Mouse (Mus musculus) limb, embryonic 14.5 days (tissue): ENCODE data around the gene Teddm2. TPM values are rescaled to one million over a fixed set of nuclear protein-coding genes. Genes with fewer than 3 reads are reported as not detected.

ENCODE experiments used
- ATAC-seq: fragments of 200-750 bp; cut with Nextera tagmentation; 2 replicates; pipeline ENCODE4 v1.8.0; 2017; ENCODE audit warnings: low read depth, moderate number of reproducible peaks, moderate TSS enrichment; ENCODE audit not compliant: low FRiP score
- DNase-seq: peaks from one replicate; pipeline ENCODE4 v3.0.0-alpha.2; 2015; ENCODE audit warnings: low spot score
- H3K27ac ChIP-seq: fragments of 300-500 bp; sonication (generic); replicated peaks from 2 replicates; pipeline ENCODE4 v1.5.1; 2014; ENCODE audit warnings: low read depth, mild to moderate bottlenecking, low read length, moderate library complexity, mixed read lengths
- H3K27me3 ChIP-seq: fragments of 300-500 bp; sonication (generic); 2 replicates; pipeline ENCODE4 v1.6.1; 2014; ENCODE audit warnings: low read length, mixed read lengths; ENCODE audit not compliant: control insufficient read depth, insufficient read depth
- H3K36me3 ChIP-seq: fragments of 300-500 bp; sonication (generic); 2 replicates; pipeline ENCODE4 v1.6.1; 2014; ENCODE audit warnings: mild to moderate bottlenecking, low read length, moderate library complexity, mixed read lengths; ENCODE audit not compliant: control insufficient read depth, insufficient read depth
- H3K4me1 ChIP-seq: fragments of 300-500 bp; sonication (generic); 2 replicates; pipeline ENCODE4 v1.6.1; 2014; ENCODE audit warnings: antibody characterized with exemption, low read length, mixed read lengths; ENCODE audit not compliant: control insufficient read depth, insufficient read depth
- H3K4me2 ChIP-seq: fragments of 300-500 bp; sonication (generic); replicated peaks from 2 replicates; pipeline ENCODE4 v1.6.1; 2014; ENCODE audit warnings: low read depth, mild to moderate bottlenecking, low read length, moderate library complexity; ENCODE audit not compliant: severe bottlenecking
- H3K4me3 ChIP-seq: fragments of 300-500 bp; sonication (generic); replicated peaks from 2 replicates; pipeline ENCODE4 v1.5.1; 2014; ENCODE audit warnings: low read length
- H3K9ac ChIP-seq: fragments of 300-500 bp; sonication (generic); 2 replicates; pipeline ENCODE4 v1.6.1; 2014; ENCODE audit warnings: mild to moderate bottlenecking, low read depth, low read length, moderate library complexity; ENCODE audit not compliant: severe bottlenecking
- H3K9me3 ChIP-seq: fragments of 300-500 bp; sonication (generic); 2 replicates; pipeline ENCODE4 v1.6.1; 2016; ENCODE audit warnings: low read length; ENCODE audit not compliant: control insufficient read depth
- POLR2A ChIP-seq: fragments of 200-500 bp; IDR thresholded peaks from 2 replicates; pipeline ENCODE4 v1.8.0; 2012; ENCODE audit warnings: inconsistent platforms, mild to moderate bottlenecking, moderate library complexity, borderline replicate concordance; ENCODE audit not compliant: insufficient read depth, insufficient read length; ENCODE audit errors: extremely low read depth
- WGBS: fragments of 180-500 bp; shearing (Covaris S2); extraction: QIAGEN DNeasy Blood & Tissue Kit; methylation state at CpG from one replicate; pipeline ENCODE4 v1.1.7; 2014; 5-methylcytosine and 5-hydroxymethylcytosine counted together
- polyA plus RNA-seq, 2 experiments: library from polyadenylated mRNA; depleted of rRNA in 1 of 2; stranded (reverse) in 1 of 2; unstranded in 1 of 2; fragments of >200 nt; fragmentation: Nextera tagmentation in 1 of 2; extraction: Ambion mirVana in 1 of 2; gene quantifications; 2 replicates each; pipeline versions ENCODE4 v1.2.1 to v1.2.3; 2012 to 2014

Gene Teddm2
- polyA plus RNA-seq, 2 experiments = 0.54 to 0.58 TPM

DNA sequence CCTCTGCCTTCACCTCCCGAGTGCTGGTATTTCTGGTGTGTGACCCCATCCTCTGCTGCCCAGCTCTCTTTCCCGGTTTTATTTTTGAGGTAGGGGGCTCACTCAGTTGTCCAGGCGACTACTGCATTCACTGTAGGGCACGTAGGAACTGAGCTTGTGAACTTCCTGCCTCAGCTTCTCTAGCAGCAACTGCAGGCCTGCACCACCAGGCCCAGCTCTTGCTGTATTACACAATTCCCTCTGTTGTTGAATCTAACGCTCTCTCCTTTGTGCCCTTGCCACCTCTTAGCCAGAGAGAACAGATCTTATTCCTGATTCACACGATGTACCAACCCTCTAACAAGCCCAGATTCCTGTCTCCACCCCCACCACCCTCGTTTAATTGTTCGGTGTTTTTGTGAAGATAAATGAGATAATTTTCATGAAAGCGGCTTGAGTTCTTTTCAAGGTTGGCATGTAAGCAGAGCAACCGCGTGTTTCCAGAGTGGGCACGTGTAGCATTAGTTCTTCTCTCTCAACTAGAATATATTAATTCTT, 35.9 kb upstream of the Teddm2 start:
- no peaks in the 10 kb centered on the region for H3K36me3 ChIP-seq
- H3K27me3 ChIP-seq = no peaks in the 10 kb centered on the region
- H3K27ac ChIP-seq = no peak overlapping the region
- no peak for TF ChIP-seq POLR2A
- no peak overlapping the region for H3K4me2 ChIP-seq
- no peak overlapping the region for H3K9ac ChIP-seq
- H3K4me3 ChIP-seq = no peak overlapping the region
- no peaks in the 10 kb centered on the region for H3K9me3 ChIP-seq
- 80% methylated on average over 12 of the region's 12 CpGs for WGBS
- ATAC-seq (no peak), DNase-seq (no peak)
- H3K4me1 ChIP-seq = no peaks in the 10 kb centered on the region

GRCm38 (mm10) chr1:153933772-153934171, 33.7 kb upstream of the Teddm2 start:
- H3K27ac ChIP-seq = no peak overlapping the region
- 60% methylated on average over 1 of the region's 1 CpGs for WGBS
- ATAC-seq (no peak), DNase-seq (peak; percentile 10)
- no peak for TF ChIP-seq POLR2A
- no peak overlapping the region for H3K4me3 ChIP-seq
- H3K9me3 ChIP-seq = no peaks in the 10 kb centered on the region
- no peaks in the 10 kb centered on the region for H3K27me3 ChIP-seq
- no peaks in the 10 kb centered on the region for H3K36me3 ChIP-seq
- H3K4me2 ChIP-seq = no peak overlapping the region
- no peaks in the 10 kb centered on the region for H3K4me1 ChIP-seq
- no peak overlapping the region for H3K9ac ChIP-seq

DNA sequence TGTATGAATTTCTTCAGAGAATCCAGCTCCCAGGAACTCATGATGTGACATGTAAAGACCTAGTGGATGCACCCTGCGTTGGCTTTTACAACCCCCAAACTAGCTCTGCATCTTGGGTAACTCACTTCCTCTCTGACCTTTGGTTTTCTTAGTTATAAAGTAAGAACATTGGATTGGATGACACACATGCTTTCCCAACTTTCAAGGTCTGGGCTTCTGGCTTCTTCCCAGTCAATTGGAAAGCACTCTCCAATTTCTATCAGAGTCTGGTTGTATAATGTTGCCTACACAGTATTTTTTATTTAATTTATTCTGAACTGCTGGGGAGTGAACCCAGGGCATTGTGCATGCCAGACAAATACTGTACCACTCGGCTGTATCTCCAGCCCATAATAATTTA, 30.4 kb upstream of the Teddm2 start:
- H3K4me1 ChIP-seq = no peaks in the 10 kb centered on the region
- H3K27ac ChIP-seq = no peak overlapping the region
- H3K27me3 ChIP-seq = no peaks in the 10 kb centered on the region
- ATAC-seq (no peak), DNase-seq (no peak)
- TF ChIP-seq POLR2A = no peak
- no peak overlapping the region for H3K4me3 ChIP-seq
- no peak overlapping the region for H3K9ac ChIP-seq
- 87% methylated on average over 2 of the region's 2 CpGs for WGBS
- no peak overlapping the region for H3K4me2 ChIP-seq
- H3K36me3 ChIP-seq = no peaks in the 10 kb centered on the region
- no peaks in the 10 kb centered on the region for H3K9me3 ChIP-seq

GRCm38 (mm10) chr1:153924395-153925385, 24.7 kb upstream of the Teddm2 start:
- H3K27ac ChIP-seq = no peak overlapping the region
- no peak for TF ChIP-seq POLR2A
- no peaks in the 10 kb centered on the region for H3K27me3 ChIP-seq
- no peak overlapping the region for H3K4me3 ChIP-seq
- no peaks in the 10 kb centered on the region for H3K36me3 ChIP-seq
- ATAC-seq = no peak
- no peaks in the 10 kb centered on the region for H3K9me3 ChIP-seq
- 78% methylated on average over 6 of the region's 6 CpGs for WGBS
- no peak overlapping the region for H3K4me2 ChIP-seq
- no peak overlapping the region for H3K9ac ChIP-seq
- no peaks in the 10 kb centered on the region for H3K4me1 ChIP-seq
- no peak for DNase-seq

DNA sequence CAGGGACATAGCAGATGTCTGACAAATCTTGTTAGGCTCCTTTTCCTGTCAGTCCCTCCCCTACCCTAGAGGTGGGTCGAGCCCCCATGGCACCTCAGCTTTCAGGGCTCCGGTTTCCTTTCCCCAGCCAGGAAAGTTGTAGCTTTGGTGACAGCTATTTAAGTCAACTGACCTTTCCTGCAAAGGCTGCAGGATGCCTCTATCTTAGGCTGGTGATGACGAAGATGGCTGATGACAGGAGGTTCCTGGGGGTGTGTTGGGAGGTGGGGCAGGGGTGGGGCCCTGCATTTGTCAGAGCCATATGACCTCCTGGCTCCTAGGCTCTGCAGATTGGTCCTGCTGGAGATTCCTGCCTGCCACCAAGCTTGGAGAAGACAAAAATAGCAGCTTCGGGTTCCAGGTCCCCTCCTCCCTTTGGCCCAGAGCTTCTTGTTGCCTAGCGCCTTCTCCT, 22.6 kb upstream of the Teddm2 start:
- no peak overlapping the region for H3K4me3 ChIP-seq
- ATAC-seq = peak; percentile 26; the same call in 1 of the 2 replicates
- WGBS = 44% methylated on average over 5 of the region's 5 CpGs

More for the DNA sequence above, 22.6 kb upstream of the Teddm2 start:
- Histone ChIP-seq H3K36me3 (no peaks in the 10 kb centered on the region), H3K4me2 (no peak overlapping the region), H3K9me3 (no peaks in the 10 kb centered on the region), H3K27ac (no peak overlapping the region), H3K27me3 (no peaks in the 10 kb centered on the region), H3K4me1 (no peaks in the 10 kb centered on the region), H3K9ac (no peak overlapping the region)
- DNase-seq = no peak
- no peak for TF ChIP-seq POLR2A
